Mouse (Mus musculus) megakaryocyte, embryonic 14.5 days (primary cell): ENCODE results near the gene Cdkl2. TPM values are rescaled to one million over a fixed set of nuclear protein-coding genes. Genes with fewer than 3 reads are reported as not detected.
A peak's percentile ranks its signal among the peaks of the same experiment; 100 is the strongest.

ENCODE experiments used
- H3K27me3 ChIP-seq: replicated peaks from 2 replicates; pipeline ENCODE3; 2012; ENCODE audit warnings: inconsistent platforms
- H3K36me3 ChIP-seq: replicated peaks from 2 replicates; pipeline ENCODE3; 2012; ENCODE audit warnings: low read length, inconsistent platforms, mixed read lengths
- H3K4me1 ChIP-seq: 2 replicates; pipeline ENCODE4 v1.6.1; 2012; ENCODE audit warnings: inconsistent platforms
- H3K4me3 ChIP-seq: replicated peaks from 2 replicates; pipeline ENCODE3; 2012; ENCODE audit warnings: moderate library complexity, mild to moderate bottlenecking, inconsistent platforms
- H3K9me3 ChIP-seq: 2 replicates; pipeline ENCODE4 v1.6.1; 2012; ENCODE audit warnings: inconsistent platforms
- FLI1 ChIP-seq: IDR thresholded peaks from 2 replicates; pipeline ENCODE4 v1.6.1; 2012; ENCODE audit warnings: low read length, inconsistent platforms, mixed read lengths
- GATA1 ChIP-seq: IDR thresholded peaks from 3 replicates; pipeline ENCODE4 v1.6.1; 2012; ENCODE audit warnings: mixed read lengths, low read length, inconsistent platforms, borderline replicate concordance
- polyA plus RNA-seq: library from polyadenylated mRNA; stranded (reverse); fragments of >175 nt; gene quantifications from 2 replicates; pipeline ENCODE4 v1.2.3, GENCODE M21; 2012; ENCODE audit warnings: low replicate concordance; ENCODE audit not compliant: insufficient read depth

Gene Cdkl2
- 0.04 and 1.3 TPM in 2 replicates for polyA plus RNA-seq

DNA sequence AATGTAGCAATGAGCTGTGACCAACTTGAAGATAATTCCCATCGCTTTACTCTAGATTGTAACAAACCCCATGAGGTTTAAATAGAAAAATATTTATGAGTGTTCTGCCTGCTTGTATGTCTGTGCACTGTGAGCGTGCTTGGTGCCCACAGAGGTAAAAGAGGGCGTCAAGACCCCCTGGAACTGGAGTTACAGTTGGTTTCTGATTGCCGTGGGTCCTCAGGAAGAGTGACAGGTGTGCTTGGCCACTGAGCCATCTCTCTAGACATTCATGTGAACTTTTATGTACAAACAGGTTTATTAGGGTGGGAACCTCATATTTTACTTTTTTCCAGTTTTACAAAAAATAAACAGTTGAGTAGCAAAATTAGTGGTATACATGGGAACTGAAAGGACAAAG is at the start of gene Cdkl2:
TSS of gene Cdkl2 (minus strand) at position 101 of the 400 bp plus-strand sequence.
- H3K4me1 ChIP-seq, result peaks cover 10% of the 10 kb centered on the region
- peaks cover 12% of the 10 kb centered on the region for H3K27me3 ChIP-seq
- TF ChIP-seq FLI1, result no peak
- TF ChIP-seq GATA1, result no peak
- H3K9me3 ChIP-seq, result no peaks in the 10 kb centered on the region
- H3K4me3 ChIP-seq, result peak within 1 kb of the TSS; percentile 95
- no peaks in the 10 kb centered on the region for H3K36me3 ChIP-seq

DNA sequence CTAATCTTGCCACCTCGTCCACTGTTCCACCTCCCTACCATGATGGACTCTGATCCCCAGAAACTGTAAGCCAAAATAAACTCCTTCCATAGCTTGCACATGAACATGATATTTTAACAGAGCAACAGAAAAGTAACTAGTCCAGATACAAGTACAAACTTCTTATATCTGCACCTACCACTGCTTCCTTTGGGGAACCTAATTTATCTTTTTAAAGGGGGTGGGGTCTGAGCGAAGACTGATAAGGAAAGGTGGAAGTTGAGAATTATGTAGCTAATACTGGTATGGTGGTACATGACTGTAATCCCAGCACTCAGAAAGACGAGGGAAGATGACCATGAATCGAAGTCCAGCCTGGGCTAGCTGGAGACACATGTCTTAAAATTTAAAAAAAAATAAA is 43.8 kb upstream of the Cdkl2 start:
- TF ChIP-seq GATA1 (no peak), FLI1 (no peak)
- Histone ChIP-seq H3K9me3 (peaks cover 5% of the 10 kb centered on the region; the same call in 1 of the 2 replicates), H3K36me3 (peaks cover 6% of the 10 kb centered on the region), H3K4me1 (peaks cover 8% of the 10 kb centered on the region), H3K4me3 (no peak overlapping the region), H3K27me3 (no peaks in the 10 kb centered on the region)

DNA sequence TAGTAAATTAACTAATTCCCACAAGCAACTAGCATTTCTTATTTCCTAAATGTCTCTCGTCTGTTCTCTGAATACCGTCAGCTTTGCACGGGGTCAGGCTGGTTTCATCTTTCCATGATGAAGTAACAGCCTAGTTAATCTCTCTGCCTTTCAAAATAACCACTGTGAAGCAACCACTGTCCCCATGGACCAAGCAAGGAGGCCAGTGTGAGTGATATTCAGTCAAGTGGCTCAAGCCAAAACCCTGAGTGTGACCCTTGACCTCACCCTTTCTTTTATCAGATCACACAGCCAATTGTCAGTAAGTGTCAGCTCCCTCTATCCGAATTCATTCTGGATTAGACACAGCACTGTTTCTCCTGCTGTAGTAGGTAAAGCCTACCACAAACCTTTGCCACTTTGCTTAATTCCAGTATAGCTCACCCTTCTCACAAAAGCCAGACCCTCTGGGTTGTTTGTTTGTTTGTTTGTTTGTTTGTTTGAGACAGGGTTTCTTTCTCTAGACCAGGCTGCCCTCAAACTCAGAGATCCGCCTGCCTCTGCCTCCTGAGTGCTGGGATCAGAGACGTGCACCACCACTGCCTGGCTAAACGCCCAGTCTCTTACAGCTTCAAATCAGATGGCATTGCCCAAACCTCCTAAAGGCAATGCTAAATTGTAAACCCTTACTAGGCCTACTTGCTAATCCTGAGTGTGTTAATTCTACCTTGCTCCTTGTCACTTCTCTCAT is 42.3 kb upstream of the Cdkl2 start:
- H3K4me1 ChIP-seq, result peaks cover 22% of the 10 kb centered on the region
- TF ChIP-seq GATA1 (no peak), FLI1 (no peak)
- H3K9me3 ChIP-seq, result peaks cover 5% of the 10 kb centered on the region; the same call in 1 of the 2 replicates
- H3K27me3 ChIP-seq, result no peaks in the 10 kb centered on the region
- H3K36me3 ChIP-seq, result peaks cover 6% of the 10 kb centered on the region
- H3K4me3 ChIP-seq, result no peak overlapping the region

DNA sequence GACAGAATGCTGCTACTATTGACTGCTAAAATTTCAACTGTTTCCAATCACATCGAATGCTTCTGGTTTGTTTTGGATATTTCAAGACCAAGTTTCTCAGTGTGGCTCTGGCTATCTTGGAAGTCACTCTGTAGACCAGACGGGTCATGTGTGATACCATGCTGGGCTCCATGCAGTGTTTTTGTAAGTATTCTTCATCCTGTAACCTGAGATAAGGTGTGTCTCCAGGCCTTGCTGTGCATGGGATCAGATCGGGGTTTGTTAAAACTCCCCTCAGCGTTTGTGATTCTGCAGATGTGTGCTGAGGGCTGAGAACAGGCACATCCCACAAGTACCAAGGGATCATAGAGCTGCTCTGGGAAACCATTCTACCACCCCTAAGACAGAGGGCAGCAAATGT is 41.6 kb upstream of the Cdkl2 start:
- peaks cover 6% of the 10 kb centered on the region for H3K36me3 ChIP-seq
- peaks cover 29% of the 10 kb centered on the region for H3K4me1 ChIP-seq
- TF ChIP-seq FLI1, result no peak
- TF ChIP-seq GATA1, result no peak
- peaks cover 5% of the 10 kb centered on the region; the same call in 1 of the 2 replicates for H3K9me3 ChIP-seq
- no peaks in the 10 kb centered on the region for H3K27me3 ChIP-seq
- H3K4me3 ChIP-seq, result no peak overlapping the region

DNA sequence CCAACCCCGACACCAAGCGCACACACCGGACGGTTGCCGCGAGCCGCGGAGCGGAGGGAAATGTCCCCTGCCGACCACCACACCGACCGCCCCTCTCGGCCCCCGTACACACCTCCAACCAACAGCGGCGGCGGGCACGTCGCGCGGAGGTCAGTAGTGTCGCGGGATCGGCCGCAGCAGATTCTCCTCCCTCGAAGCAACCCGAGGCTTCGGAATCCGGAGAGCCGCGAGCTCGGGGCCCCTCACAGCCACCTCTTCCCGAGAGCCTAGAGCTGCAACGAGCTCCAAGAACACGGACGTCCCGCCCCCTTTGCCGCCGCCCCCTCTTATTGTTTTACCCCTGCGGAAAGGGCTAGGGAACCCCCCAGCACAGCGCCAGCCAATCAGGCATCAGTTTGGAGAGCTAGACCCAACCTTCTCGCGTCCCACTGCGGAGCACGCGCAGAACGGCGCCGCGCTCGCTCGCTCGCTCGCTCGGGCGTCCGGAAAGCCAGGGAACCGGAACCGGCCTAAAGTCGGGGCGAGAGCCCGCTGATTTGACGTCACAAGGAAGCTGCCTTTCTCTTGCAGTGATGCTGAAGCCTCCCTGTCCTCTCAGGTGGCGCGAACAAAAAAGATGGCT is 39.8 kb upstream of the Cdkl2 start, which contains the start of gene G3bp2:
TSS of gene G3bp2 (minus strand) at position 303 of the 622 bp plus-strand sequence.
- Histone ChIP-seq H3K4me3 (peak within 1 kb of the TSS; percentile 100), H3K27me3 (no peaks in the 10 kb centered on the region), H3K36me3 (peaks cover 6% of the 10 kb centered on the region), H3K4me1 (peaks cover 43% of the 10 kb centered on the region), H3K9me3 (peaks cover 5% of the 10 kb centered on the region; the same call in 1 of the 2 replicates)
- TF ChIP-seq GATA1, result no peak
- TF ChIP-seq FLI1, result no peak

DNA sequence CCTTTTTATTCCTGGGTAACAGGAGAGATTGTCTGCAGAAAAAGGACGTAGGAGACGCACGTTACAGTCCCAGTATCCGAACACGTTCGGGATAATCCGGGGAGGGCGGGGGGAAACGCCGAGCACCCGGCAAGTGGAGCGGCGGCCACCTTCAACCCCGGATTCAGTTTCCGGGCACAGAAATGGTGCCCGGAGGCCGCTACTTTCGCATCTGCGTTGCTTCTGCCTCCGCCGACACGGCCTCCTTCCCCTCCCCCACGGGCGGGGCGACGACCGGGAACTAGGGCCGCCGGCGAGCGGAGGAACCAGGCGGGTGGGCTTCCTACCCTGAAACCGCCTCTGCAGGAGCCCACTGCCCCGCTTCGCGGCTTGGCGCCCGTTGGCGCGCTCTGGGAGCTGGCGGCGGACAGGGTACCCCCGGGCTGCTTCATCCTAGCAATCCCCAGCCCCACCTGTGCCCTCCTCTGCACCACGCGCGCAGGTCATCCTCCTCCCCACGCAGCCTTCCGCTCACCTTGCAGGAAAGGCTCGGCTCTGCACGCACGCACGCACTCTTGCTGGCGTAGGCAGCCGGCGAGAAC is 39.2 kb upstream of the Cdkl2 start:
- H3K9me3 ChIP-seq, result peaks cover 5% of the 10 kb centered on the region; the same call in 1 of the 2 replicates
- no peak for TF ChIP-seq FLI1
- no peak for TF ChIP-seq GATA1
- no peaks in the 10 kb centered on the region for H3K27me3 ChIP-seq
- peak overlapping the region; percentile 100 for H3K4me3 ChIP-seq
- H3K4me1 ChIP-seq, result peaks cover 43% of the 10 kb centered on the region
- peaks cover 6% of the 10 kb centered on the region for H3K36me3 ChIP-seq

DNA sequence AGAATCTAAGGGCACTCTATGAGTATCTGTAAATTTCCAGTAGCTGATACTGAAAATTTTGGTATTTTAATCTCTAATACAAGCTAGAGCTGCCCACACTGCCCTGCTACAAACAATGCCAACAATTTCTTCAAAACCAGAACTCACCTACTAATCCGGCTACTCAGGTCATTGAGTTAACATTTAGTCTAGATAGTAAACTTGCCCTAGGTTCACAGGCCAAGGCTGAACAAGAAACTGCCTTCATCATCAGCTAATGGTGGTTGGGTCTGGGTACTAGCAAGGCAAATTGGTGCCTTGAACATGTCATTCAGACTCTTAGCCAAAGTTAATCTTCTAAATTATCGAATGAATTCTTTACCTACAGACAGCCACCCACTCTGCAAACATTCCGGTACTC is 37.6 kb upstream of the Cdkl2 start:
- H3K4me3 ChIP-seq, result peak overlapping the region; percentile 26
- peaks cover 5% of the 10 kb centered on the region for H3K36me3 ChIP-seq
- H3K9me3 ChIP-seq, result no peaks in the 10 kb centered on the region
- H3K27me3 ChIP-seq, result no peaks in the 10 kb centered on the region
- TF ChIP-seq FLI1 (no peak), GATA1 (no peak)
- H3K4me1 ChIP-seq, result peaks cover 51% of the 10 kb centered on the region

DNA sequence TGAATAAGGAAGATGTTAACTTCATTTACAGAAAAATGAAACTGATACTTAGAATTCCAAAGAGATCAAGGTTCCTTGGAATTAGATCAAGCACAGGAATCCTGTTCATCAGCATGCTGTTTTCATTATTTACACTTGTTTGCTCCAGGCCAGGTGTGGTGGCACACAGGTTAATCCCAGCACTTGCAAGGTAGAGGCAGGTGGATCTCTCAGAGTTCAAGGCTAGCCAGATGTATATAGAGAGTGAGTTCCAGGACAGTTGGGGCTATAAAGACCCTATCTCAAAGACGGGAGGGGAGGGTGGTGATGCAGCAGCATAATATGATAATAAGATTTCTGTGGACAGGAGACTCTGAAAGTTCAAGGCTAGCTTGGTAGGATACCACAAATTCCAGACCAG is 36.7 kb upstream of the Cdkl2 start:
- Histone ChIP-seq H3K36me3 (peaks cover 5% of the 10 kb centered on the region), H3K4me3 (no peak overlapping the region), H3K27me3 (no peaks in the 10 kb centered on the region), H3K4me1 (peaks cover 51% of the 10 kb centered on the region), H3K9me3 (no peaks in the 10 kb centered on the region)
- TF ChIP-seq GATA1 (no peak), FLI1 (no peak)

DNA sequence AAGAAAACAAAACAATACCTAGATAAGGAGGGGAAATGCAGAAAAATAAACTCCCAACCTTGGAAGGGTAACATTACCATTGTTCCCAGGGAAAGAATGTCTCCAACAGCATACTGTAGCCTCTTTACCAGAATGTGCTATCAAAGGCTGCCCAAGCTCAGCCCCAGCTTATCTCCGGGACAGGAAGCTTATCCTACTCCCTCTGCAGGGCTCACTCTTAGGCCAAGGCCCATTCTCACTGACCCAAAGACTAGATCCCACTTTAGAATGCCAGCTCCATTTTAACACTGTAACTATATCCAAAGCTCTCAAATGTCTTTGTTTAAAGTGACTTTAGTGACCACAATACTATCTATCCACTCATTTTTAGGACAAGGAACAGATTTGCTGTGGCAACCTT is 35.6 kb upstream of the Cdkl2 start:
- Histone ChIP-seq H3K9me3 (no peaks in the 10 kb centered on the region), H3K4me1 (peaks cover 59% of the 10 kb centered on the region), H3K36me3 (peaks cover 5% of the 10 kb centered on the region), H3K27me3 (no peaks in the 10 kb centered on the region), H3K4me3 (peak overlapping the region; percentile 23)
- TF ChIP-seq GATA1 (no peak), FLI1 (no peak)

DNA sequence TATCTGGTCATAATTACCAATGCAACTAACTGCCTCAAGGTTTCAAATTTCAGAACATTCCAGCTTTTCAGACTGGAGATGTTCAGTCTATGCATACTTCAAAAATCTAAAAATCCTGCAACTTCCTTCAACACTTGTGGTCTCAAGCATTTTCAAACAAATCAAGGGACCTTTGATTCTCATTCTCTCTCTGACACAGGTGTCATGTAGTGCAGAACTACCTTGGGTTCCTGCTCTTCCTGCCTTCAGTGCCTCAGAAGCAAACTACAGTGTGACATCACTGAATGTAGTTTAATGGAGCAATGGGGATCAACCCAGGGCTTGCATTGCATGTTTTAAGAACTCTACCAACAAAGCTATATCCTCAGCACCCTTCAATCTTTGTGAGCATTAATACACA is 35.1 kb upstream of the Cdkl2 start:
- TF ChIP-seq GATA1 (no peak), FLI1 (no peak)
- peaks cover 58% of the 10 kb centered on the region for H3K4me1 ChIP-seq
- H3K9me3 ChIP-seq, result no peaks in the 10 kb centered on the region
- peaks cover 5% of the 10 kb centered on the region for H3K36me3 ChIP-seq
- no peaks in the 10 kb centered on the region for H3K27me3 ChIP-seq
- no peak overlapping the region for H3K4me3 ChIP-seq
